Mouse (Mus musculus) heart, adult 9 months (tissue): ENCODE measurements around the gene Cd48.

Source experiments
- DNase-seq, 2 experiments: peaks; one replicate each; pipeline ENCODE4 v3.0.0; 2022; ENCODE audit warnings: low spot score in 2 of 2

Cd48 gene

DNA sequence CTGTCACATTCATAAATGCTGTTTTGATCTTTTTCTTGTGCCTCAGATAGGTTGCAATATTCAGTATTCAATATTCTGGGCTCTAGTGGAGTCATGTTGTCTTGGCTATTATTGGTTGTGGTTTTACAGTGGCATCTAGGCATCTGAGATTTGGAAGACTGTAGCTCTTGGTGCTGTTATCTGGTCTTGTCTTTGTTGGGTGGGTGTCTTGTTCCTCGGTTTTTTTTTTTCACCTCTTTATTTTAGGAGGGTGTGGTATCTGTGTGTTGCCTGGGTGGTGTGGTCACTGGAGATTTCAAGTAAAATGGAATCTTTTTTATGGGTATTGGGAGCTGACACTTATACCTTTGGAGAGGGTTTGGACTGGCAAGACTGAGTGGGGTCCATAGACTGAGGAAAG, 12.1 kb downstream of the Cd48 start:
- no peak for DNase-seq

DNA sequence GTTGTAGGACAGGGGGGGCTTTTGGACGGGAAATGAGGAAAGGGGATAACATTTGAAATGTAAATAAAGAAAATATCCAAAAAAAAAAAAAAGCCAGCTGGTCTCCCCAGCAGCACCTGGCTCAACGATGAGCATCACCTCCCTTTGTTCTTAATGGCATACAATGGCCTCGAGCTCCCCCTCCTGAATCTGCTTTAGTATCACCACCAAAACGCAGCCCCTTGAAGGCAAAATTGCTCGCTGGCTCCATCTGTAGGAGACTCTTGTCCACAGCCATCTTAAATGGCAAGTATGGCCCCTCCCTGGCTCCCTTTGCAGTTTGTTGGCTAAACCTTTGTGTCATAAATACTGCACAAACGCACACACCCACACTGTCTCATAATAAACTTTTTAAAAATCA, 17.2 kb downstream of the Cd48 start:
- DNase-seq, result no peak

DNA sequence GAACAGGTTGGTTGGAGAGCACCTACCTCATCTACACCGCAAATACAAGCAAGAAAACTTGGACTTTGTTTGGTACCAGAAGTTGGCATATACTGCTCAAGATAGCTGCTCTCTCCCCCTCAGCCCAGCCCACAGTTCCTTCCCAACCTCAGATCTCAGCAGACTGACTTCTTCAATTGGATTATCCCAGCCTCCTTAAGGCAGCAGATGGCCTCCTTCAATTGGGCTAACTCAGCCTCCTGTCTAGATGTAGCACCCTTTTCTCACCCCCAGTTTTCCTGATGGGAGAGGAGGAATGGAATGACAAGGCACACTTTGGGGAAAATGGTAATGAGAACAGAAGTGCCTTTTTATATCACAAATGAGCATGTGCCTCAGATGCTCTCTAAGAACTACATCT, 31.9 kb downstream of the Cd48 start:
- peak in 1 of 2 experiments; percentile 2 for DNase-seq

DNA sequence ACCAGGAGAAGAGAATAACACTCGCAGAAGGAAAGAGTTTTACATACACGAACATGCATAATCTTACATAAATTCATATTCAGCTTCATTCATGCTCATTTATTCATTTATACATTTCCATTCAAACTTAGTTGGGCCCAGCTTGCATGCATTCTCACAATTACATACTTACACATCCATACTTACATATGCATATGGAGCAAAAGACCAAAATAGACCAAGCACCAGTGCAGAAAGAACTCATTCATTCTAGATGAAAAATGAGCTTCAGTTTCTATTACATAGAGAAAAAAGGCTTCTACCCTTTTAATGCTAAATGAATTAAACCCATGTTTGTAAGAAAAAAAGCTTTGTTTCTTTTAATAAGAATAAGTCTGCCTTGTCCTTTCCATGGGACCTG, 33.6 kb downstream of the Cd48 start:
- no peak for DNase-seq

DNA sequence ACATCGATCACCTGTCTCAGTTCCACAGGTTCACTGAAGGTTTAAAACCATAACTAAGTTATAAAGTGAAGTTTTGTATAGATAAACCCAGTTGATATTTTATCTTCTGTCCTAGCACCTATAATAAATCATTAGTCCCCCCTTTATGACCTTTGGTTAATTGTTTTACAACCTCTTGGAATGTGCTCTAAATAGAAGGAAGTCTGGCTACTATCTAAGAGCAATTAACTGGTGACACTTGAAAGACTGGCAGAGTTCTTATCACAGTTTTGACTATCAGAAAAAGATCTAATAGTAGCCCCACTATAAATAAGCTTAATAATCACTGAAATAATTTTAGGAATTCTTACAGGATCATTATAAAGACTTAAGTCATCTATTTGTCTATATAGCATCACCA, 34.4 kb downstream of the Cd48 start:
- DNase-seq, result no peak

DNA sequence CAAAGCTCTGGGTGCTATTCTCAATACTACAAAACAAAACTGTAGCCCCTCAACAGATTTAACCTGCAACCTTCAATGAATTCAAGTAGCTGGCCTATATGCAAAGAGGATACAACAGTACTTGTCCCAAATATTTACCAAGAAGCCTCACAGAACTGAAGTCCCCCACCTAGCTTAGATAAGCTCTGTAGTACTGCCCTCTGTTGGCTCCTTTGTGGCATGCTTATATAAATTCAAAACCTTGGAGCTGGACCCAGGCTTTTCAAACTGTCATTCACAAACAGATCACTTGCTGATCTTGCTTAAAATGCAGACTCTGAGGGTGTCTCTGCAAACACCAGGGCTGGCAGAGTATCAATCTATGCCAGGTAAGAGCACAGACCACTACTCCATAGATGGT, 49.4 kb downstream of the Cd48 start:
- no peak for DNase-seq

DNA sequence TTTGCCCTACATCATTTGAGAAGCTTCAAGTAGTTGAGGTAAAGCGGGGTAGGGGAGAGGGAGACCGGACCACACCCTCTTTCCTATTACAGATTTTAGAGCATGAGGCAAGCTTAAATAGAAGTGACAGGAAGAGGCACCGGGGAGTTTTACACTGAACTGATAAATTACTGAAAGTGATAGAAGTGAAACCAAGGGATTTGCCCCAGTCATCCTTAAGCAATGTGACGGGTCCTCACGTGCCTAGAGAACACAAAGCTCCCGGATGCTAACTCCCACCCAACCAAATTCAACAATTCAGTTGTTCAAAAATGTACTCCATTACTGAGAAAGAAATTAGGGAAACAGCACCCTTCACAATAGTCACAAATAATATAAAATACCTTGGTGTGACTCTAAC, 53.1 kb downstream of the Cd48 start:
- DNase-seq, result no peak

DNA sequence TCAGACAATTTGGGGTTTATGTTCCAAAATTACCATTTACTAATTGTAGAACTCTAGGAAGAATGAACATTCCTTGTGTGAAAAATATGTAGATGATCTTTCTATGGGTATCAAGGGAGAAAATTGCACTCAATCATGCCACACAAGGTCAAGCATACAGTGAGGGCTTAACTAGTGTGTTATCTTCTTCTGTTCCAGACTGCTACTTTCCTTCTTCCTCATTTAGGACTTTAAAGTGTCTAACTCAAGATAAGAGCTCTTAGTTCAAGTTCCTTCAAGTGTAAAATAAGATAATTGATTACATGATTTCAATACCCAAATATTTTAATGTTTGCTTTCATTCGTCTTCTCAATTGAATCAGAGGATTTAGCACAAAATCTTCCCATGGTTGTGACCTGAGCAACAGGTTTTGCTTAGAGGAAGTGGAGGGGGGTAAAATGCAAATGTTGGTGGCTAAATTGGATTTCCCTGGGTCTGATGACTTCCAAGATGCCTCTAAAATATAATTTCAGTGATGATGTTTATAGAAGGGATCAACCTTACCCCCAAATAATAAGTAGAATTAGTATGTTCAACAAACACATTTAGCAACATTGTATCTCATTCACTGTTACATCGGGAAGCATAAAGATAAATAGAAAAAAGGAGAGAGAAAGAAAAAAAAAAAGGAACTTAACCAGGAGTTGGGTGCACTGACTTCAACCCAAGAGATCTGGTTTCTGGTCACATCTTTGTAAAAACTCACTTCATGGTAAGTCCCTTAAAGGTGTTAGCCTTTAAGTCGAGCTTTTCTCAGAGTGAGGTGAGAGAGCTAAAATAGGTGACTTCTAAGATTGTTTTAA, 66.5 kb downstream of the Cd48 start:
- DNase-seq, result no peak
